Mouse (Mus musculus): ENCODE data around the gene Kmt2a. TPM values are rescaled to one million over a fixed set of nuclear protein-coding genes. Genes with fewer than 3 reads are reported as not detected.

Kmt2a gene
- polyA plus RNA-seq (2015; fragmentation: Nextera tagmentation; extraction: Ambion mirVana): 14.4 and 16.4 TPM in 2 replicates

- Histone ChIP-seq H3K4me3 (ENCODE audit: low read length) (peak within 1 kb of the TSS; percentile 82), H3K4me1 (ENCODE audit: control insufficient read depth, insufficient read depth, low read depth, low read length) (peaks cover 25% of the 10 kb centered on the region), H3K27ac (ENCODE audit: low read depth, low read length) (peak within 1 kb of the TSS; percentile 92), H3K4me2 (ENCODE audit: low read length) (peak within 1 kb of the TSS; percentile 93), H3K9ac (ENCODE audit: low read depth, low read length) (peak within 1 kb of the TSS; percentile 95), H3K27me3 (replicated peaks; ENCODE audit: control insufficient read depth, insufficient read depth, low read length) (no peaks in the 10 kb centered on the region), H3K36me3 (ENCODE audit: control insufficient read depth, insufficient read depth, low read length) (no peaks in the 10 kb centered on the region), H3K9me3 (ENCODE audit: control insufficient read depth, low read length) (no peaks in the 10 kb centered on the region)
- peak; percentile 60 for ATAC-seq
- under 1% methylated on average over 55 of the region's 71 CpGs for WGBS
These were observed at the start of gene Kmt2a for GRCm38 (mm10) chr9:44881221-44881871. Kmt2a (minus strand) TSS chr9:44881296.

GRCm38 (mm10) chr9:44921543-44921942 lies 40.4 kb upstream of the Kmt2a start:
- Histone ChIP-seq H3K27ac (ENCODE audit: low read depth, low read length) (peak overlapping the region; percentile 92), H3K4me1 (ENCODE audit: control insufficient read depth, insufficient read depth, low read depth, low read length) (peaks cover 5% of the 10 kb centered on the region), H3K9me3 (ENCODE audit: control insufficient read depth, low read length) (no peaks in the 10 kb centered on the region), H3K9ac (ENCODE audit: low read depth, low read length) (no peak overlapping the region; the same call in 1 of the 2 replicates), H3K36me3 (ENCODE audit: control insufficient read depth, insufficient read depth, low read length) (no peaks in the 10 kb centered on the region), H3K27me3 (replicated peaks; ENCODE audit: control insufficient read depth, insufficient read depth, low read length) (no peaks in the 10 kb centered on the region), H3K4me3 (ENCODE audit: low read length) (peak overlapping the region; percentile 71), H3K4me2 (ENCODE audit: low read length) (peak overlapping the region; percentile 68)
- WGBS: 72% methylated on average over 2 of the region's 2 CpGs
- no peak for ATAC-seq

GRCm38 (mm10) chr9:44921123-44921468 lies 40.0 kb upstream of the Kmt2a start:
- peak overlapping the region; percentile 84 for H3K9ac ChIP-seq (ENCODE audit: low read depth, low read length)
- no peaks in the 10 kb centered on the region for H3K9me3 ChIP-seq (ENCODE audit: control insufficient read depth, low read length)
- H3K27ac ChIP-seq (ENCODE audit: low read depth, low read length): peak overlapping the region; percentile 92
- H3K4me2 ChIP-seq (ENCODE audit: low read length): peak overlapping the region; percentile 68
- H3K4me3 ChIP-seq (ENCODE audit: low read length): peak overlapping the region; percentile 71
- under 1% methylated on average over 8 of the region's 8 CpGs for WGBS
- ATAC-seq: peak; percentile 91
- no peaks in the 10 kb centered on the region for H3K36me3 ChIP-seq (ENCODE audit: control insufficient read depth, insufficient read depth, low read length)
- no peaks in the 10 kb centered on the region for H3K27me3 ChIP-seq (replicated peaks; ENCODE audit: control insufficient read depth, insufficient read depth, low read length)
- peaks cover 5% of the 10 kb centered on the region for H3K4me1 ChIP-seq (ENCODE audit: control insufficient read depth, insufficient read depth, low read depth, low read length)

GRCm38 (mm10) chr9:44920374-44921122 lies 39.5 kb upstream of the Kmt2a start, which contains the start of gene Atp5l:
Atp5l (minus strand) TSS chr9:44920742.
- WGBS: under 1% methylated on average over 48 of the region's 48 CpGs
- H3K4me2 ChIP-seq (ENCODE audit: low read length): peak within 1 kb of the TSS; percentile 87
- no peaks in the 10 kb centered on the region for H3K9me3 ChIP-seq (ENCODE audit: control insufficient read depth, low read length)
- H3K27me3 ChIP-seq (replicated peaks; ENCODE audit: control insufficient read depth, insufficient read depth, low read length): no peaks in the 10 kb centered on the region
- peak within 1 kb of the TSS; percentile 71 for H3K4me3 ChIP-seq (ENCODE audit: low read length)
- peaks cover 5% of the 10 kb centered on the region for H3K4me1 ChIP-seq (ENCODE audit: control insufficient read depth, insufficient read depth, low read depth, low read length)
- peak within 1 kb of the TSS; percentile 84 for H3K9ac ChIP-seq (ENCODE audit: low read depth, low read length)
- ATAC-seq: peak; percentile 93
- H3K36me3 ChIP-seq (ENCODE audit: control insufficient read depth, insufficient read depth, low read length): no peaks in the 10 kb centered on the region
- H3K27ac ChIP-seq (ENCODE audit: low read depth, low read length): peak within 1 kb of the TSS; percentile 92

GRCm38 (mm10) chr9:44919606-44920005 lies 38.5 kb upstream of the Kmt2a start:
- Histone ChIP-seq H3K4me1 (ENCODE audit: control insufficient read depth, insufficient read depth, low read depth, low read length) (peaks cover 12% of the 10 kb centered on the region), H3K9me3 (ENCODE audit: control insufficient read depth, low read length) (no peaks in the 10 kb centered on the region), H3K4me3 (ENCODE audit: low read length) (peak overlapping the region; percentile 71), H3K4me2 (ENCODE audit: low read length) (peak overlapping the region; percentile 87), H3K27me3 (replicated peaks; ENCODE audit: control insufficient read depth, insufficient read depth, low read length) (no peaks in the 10 kb centered on the region), H3K27ac (ENCODE audit: low read depth, low read length) (no peak overlapping the region), H3K9ac (ENCODE audit: low read depth, low read length) (peak overlapping the region; percentile 84), H3K36me3 (ENCODE audit: control insufficient read depth, insufficient read depth, low read length) (no peaks in the 10 kb centered on the region)
- 44% methylated on average over 2 of the region's 2 CpGs for WGBS
- no peak for ATAC-seq

GRCm38 (mm10) chr9:44916196-44916595 lies 35.1 kb upstream of the Kmt2a start:
- ATAC-seq: no peak
- WGBS: 36% methylated on average over 1 of the region's 1 CpGs
- H3K9ac ChIP-seq (ENCODE audit: low read depth, low read length): no peak overlapping the region

GRCm38 (mm10) chr9:44914706-44915105 lies 33.6 kb upstream of the Kmt2a start:
- WGBS: 24% methylated on average over 4 of the region's 4 CpGs
- no peak overlapping the region for H3K27ac ChIP-seq (ENCODE audit: low read depth, low read length)
- H3K9me3 ChIP-seq (ENCODE audit: control insufficient read depth, low read length): no peaks in the 10 kb centered on the region
- H3K36me3 ChIP-seq (ENCODE audit: control insufficient read depth, insufficient read depth, low read length): peaks cover 16% of the 10 kb centered on the region
- H3K4me2 ChIP-seq (ENCODE audit: low read length): no peak overlapping the region
- no peaks in the 10 kb centered on the region for H3K27me3 ChIP-seq (replicated peaks; ENCODE audit: control insufficient read depth, insufficient read depth, low read length)
- H3K4me1 ChIP-seq (ENCODE audit: control insufficient read depth, insufficient read depth, low read depth, low read length): peaks cover 13% of the 10 kb centered on the region
- H3K4me3 ChIP-seq (ENCODE audit: low read length): no peak overlapping the region
- no peak for ATAC-seq
- no peak overlapping the region for H3K9ac ChIP-seq (ENCODE audit: low read depth, low read length)

More at GRCm38 (mm10) chr9:44916196-44916595, 35.1 kb upstream of the Kmt2a start:
- Histone ChIP-seq H3K4me1 (ENCODE audit: control insufficient read depth, insufficient read depth, low read depth, low read length) (peaks cover 13% of the 10 kb centered on the region), H3K4me3 (ENCODE audit: low read length) (no peak overlapping the region), H3K9me3 (ENCODE audit: control insufficient read depth, low read length) (no peaks in the 10 kb centered on the region), H3K27ac (ENCODE audit: low read depth, low read length) (no peak overlapping the region), H3K36me3 (ENCODE audit: control insufficient read depth, insufficient read depth, low read length) (peaks cover 8% of the 10 kb centered on the region), H3K4me2 (ENCODE audit: low read length) (no peak overlapping the region), H3K27me3 (replicated peaks; ENCODE audit: control insufficient read depth, insufficient read depth, low read length) (no peaks in the 10 kb centered on the region)

- WGBS: 96% methylated on average over 4 of the region's 4 CpGs
- H3K36me3 ChIP-seq (ENCODE audit: control insufficient read depth, insufficient read depth, low read length): peaks cover 16% of the 10 kb centered on the region
- no peak overlapping the region for H3K4me3 ChIP-seq (ENCODE audit: low read length)
- no peaks in the 10 kb centered on the region for H3K27me3 ChIP-seq (replicated peaks; ENCODE audit: control insufficient read depth, insufficient read depth, low read length)
- H3K4me1 ChIP-seq (ENCODE audit: control insufficient read depth, insufficient read depth, low read depth, low read length): peaks cover 8% of the 10 kb centered on the region
- ATAC-seq: no peak
- H3K4me2 ChIP-seq (ENCODE audit: low read length): no peak overlapping the region
- H3K9ac ChIP-seq (ENCODE audit: low read depth, low read length): no peak overlapping the region
- H3K27ac ChIP-seq (ENCODE audit: low read depth, low read length): no peak overlapping the region
- H3K9me3 ChIP-seq (ENCODE audit: control insufficient read depth, low read length): no peaks in the 10 kb centered on the region
These were observed 30.3 kb upstream of the Kmt2a start for GRCm38 (mm10) chr9:44911365-44911764.

- 77% methylated on average over 4 of the region's 4 CpGs for WGBS
- no peak for ATAC-seq
- H3K4me2 ChIP-seq (ENCODE audit: low read length): no peak overlapping the region
- H3K9me3 ChIP-seq (ENCODE audit: control insufficient read depth, low read length): no peaks in the 10 kb centered on the region
- H3K27ac ChIP-seq (ENCODE audit: low read depth, low read length): no peak overlapping the region
- no peaks in the 10 kb centered on the region for H3K4me1 ChIP-seq (ENCODE audit: control insufficient read depth, insufficient read depth, low read depth, low read length)
- no peaks in the 10 kb centered on the region for H3K27me3 ChIP-seq (replicated peaks; ENCODE audit: control insufficient read depth, insufficient read depth, low read length)
- peaks cover 3% of the 10 kb centered on the region for H3K36me3 ChIP-seq (ENCODE audit: control insufficient read depth, insufficient read depth, low read length)
- no peak overlapping the region for H3K4me3 ChIP-seq (ENCODE audit: low read length)
- H3K9ac ChIP-seq (ENCODE audit: low read depth, low read length): no peak overlapping the region
These were observed 24.5 kb upstream of the Kmt2a start for GRCm38 (mm10) chr9:44905620-44906019.
